Mouse (Mus musculus) fat pad, adult 2 months (tissue): ENCODE data around the gene Pitx2.

Source experiments
- DNase-seq: peaks from one replicate; pipeline ENCODE4 v3.0.0-alpha.2; 2011; ENCODE audit warnings: low read depth, low spot score; ENCODE audit errors: extremely low read depth

Pitx2 gene

DNA sequence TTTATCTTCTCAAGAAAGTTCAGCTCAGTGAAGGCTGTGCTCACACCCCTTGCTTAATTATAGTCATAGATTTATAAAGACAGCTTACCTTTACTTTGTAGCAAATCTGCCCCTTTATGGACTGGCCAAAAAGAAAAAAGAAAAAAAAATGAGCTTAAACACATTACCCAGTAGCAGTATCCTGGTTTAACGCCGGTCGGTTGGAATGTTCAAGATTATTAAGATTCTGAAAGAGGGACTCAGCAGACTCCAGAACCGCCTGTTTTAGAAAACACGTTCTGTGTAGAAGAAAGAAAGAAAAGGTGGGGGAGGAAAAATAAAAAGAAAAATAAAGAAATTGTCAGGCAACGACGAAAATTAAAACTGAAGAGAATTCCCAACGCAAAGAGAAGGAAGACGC, 16.8 kb downstream of the Pitx2 start:
- DNase-seq: no peak

DNA sequence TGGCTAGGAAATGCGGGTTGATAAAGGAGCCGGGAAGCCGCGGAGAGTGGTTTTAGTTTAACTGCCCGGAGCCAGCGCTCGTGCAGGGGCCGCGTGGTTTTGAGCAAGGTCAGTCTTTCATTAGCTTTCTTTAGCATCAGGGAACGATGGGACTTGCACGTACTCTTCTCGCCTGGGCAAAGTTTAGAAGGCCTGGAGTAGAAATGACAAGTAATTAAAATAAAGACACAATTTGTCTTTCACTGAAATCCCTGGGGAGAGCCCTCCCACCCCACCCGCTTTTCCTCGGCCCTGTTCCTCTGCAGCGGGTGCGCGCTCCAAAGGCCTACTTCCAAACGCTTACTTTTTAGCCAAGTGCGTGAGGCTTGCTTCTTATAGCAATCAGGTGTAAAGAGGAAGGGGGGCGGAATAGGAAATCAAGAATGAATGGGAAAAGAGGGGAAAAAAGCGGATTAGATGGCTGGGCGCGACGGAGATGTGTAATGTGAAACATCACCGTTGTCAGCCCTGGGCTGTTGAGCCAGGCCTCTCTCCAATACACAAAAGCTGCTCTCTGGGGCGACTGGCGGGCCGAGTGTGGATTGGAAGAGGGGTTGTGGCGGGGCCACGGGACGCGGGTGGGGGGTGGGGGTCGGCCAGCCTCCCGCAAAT, 17.4 kb downstream of the Pitx2 start:
- DNase-seq: no peak

GRCm38 (mm10) chr3:129217862-129218370, 18.2 kb downstream of the Pitx2 start:
- no peak for DNase-seq

DNA sequence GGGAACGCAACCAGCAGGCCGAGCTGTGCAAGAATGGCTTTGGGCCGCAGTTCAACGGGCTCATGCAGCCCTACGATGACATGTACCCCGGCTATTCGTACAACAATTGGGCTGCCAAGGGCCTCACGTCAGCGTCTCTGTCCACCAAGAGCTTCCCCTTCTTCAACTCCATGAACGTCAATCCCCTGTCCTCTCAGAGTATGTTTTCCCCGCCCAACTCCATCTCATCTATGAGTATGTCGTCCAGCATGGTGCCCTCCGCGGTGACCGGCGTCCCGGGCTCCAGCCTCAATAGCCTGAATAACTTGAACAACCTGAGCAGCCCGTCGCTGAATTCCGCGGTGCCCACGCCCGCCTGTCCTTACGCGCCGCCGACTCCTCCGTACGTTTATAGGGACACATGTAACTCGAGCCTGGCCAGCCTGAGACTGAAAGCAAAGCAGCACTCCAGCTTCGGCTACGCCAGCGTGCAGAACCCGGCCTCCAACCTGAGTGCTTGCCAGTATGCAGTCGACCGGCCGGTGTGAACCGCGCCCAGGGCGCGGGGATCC, 18.8 kb downstream of the Pitx2 start:
- no peak for DNase-seq

GRCm38 (mm10) chr3:129220086-129220670, 20.5 kb downstream of the Pitx2 start:
- DNase-seq: no peak

DNA sequence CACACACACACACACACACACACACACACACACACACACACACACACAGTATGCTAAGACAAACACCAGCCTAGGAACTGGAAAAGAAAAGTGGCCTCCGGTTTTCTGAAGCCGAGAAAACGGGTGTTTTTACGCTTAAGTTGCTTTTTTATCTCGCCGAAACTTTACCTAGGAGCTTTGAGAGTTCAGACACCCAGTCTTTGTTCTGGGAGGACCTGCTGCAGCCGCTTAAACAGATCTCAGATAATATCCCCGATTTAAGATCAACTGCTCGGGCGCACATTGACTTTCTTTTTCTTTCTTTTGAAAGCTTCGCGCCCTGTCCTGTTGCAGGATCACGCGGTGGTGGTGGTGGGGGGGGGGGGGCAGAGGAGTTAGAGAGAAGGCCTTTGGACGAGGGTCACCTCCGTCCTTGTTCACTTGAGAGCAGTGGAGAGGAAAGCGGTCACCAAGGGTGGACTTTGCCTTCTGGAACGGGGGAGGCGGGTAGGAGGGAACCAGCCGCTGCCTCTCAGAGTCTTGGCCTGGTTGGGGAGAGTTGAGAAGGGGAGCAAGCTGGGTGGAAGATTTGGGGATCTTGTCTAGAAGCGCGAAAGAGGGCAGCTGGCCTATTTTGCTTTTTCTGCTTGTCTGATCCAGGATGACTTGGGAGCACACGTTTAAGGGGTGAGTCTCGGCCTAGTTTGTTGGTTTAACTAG, 21.2 kb downstream of the Pitx2 start:
- DNase-seq: no peak

- no peak for DNase-seq
Measured at GRCm38 (mm10) chr3:129221380-129222260, 21.9 kb downstream of the Pitx2 start.

- DNase-seq: no peak
Measured at GRCm38 (mm10) chr3:129222448-129223290, 23.0 kb downstream of the Pitx2 start.

GRCm38 (mm10) chr3:129223401-129223800, 23.7 kb downstream of the Pitx2 start:
- no peak for DNase-seq

DNA sequence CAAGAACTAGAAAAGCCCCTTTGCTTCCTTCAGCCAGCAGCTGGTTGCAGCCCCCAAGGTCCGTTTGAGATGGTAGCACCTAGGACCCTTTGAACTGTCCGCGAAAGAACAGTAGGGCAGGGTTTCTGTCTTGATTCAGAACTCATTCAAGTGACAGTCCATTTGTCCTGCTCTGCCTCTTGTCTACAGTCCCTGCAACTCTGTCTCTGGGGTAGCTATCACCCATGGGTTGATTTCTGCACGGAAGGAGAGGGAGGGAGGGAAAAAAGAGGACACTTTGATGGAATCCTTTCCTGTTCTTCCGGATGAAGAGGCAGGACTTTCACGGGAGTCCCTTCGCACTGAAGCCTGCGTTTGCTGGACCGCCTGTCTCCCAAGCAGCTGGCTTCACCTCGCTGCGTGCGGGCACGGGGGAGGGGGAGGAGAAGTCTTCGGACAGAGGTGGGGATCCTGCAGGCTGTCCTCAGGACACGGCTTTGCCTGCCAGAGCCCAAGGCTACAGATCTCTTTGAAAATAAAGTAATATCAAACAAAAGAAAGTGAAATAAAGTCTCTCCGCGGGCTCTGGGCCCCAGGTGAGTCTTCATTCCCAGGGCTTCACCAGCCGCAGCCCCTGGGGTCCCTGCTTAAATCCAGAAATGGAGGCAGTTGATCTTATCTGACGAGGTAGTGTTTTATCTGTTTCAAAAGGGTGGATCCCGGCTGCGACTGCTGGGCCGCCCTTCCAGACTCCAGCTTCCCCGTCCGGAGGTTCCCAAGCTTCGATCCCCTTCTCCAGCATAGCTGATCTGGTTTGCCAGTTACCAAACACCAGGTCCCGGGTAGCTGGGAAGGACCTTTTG, 24.5 kb downstream of the Pitx2 start:
- DNase-seq: no peak

- DNase-seq: no peak
Measured at GRCm38 (mm10) chr3:129224806-129225576, 25.3 kb downstream of the Pitx2 start.

- no peak for DNase-seq
Measured at GRCm38 (mm10) chr3:129225577-129226289, 26.1 kb downstream of the Pitx2 start.

GRCm38 (mm10) chr3:129226681-129227080, 27.0 kb downstream of the Pitx2 start:
- DNase-seq: no peak

DNA sequence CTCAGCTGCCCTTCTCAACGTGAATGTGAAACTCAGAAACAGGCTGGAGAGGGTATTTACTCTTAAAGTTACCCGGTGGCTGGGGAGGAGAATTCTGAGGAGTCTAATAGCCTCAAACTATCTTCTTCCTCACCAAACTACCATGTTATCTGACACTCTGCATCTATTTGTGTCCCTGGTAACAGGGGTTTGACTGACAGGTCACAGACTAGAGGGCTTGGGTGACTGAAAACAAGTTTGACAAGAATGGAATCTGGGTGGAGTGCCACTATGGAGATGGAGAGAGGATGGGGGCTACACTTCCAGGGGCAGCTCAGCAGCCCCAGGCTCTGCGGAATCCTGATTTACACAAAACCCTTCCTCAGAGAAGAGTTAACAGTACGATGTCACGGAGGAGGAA, 27.7 kb downstream of the Pitx2 start:
- no peak for DNase-seq

DNA sequence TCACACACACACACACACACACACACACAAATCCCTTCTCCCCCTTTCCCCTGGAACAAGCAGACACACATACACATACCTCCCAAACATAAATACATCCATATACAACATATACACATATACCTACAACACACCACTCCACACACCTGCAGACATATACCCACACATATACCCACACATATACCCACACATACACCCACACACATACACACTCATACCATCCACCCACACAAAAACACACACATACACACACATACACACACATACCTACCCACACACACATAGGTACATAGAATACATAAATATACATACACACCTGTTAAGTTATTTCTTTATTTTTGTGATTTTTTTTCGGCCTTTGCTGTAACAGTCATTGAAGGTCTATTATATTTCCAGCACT, 38.3 kb downstream of the Pitx2 start:
- DNase-seq: no peak

GRCm38 (mm10) chr3:129238664-129239258, 39.1 kb downstream of the Pitx2 start:
- no peak for DNase-seq

- DNase-seq: no peak
Measured at GRCm38 (mm10) chr3:129250997-129251396, 51.3 kb downstream of the Pitx2 start.
